Mouse (Mus musculus) CH12.LX (cell line): ENCODE data around the gene Csad. TPM values are rescaled to one million over a fixed set of nuclear protein-coding genes. Genes with fewer than 3 reads are reported as not detected.

Experiments
- DNase-seq: peaks from one replicate; pipeline ENCODE4 v3.0.0-alpha.2; 2013; ENCODE audit errors: extremely low read depth
- H3K27ac ChIP-seq: 2 replicates; pipeline ENCODE4 v1.5.1; 2012; ENCODE audit warnings: low read depth, mild to moderate bottlenecking, control low read depth, moderate library complexity; ENCODE audit not compliant: insufficient read depth
- H3K27me3 ChIP-seq: replicated peaks from 2 replicates; pipeline ENCODE3; 2012; ENCODE audit warnings: inconsistent platforms
- H3K36me3 ChIP-seq, 2 experiments: replicated peaks in 1 of 2; 2 replicates each; pipeline versions ENCODE3 to v1.6.1; 2012; ENCODE audit warnings: inconsistent platforms in 1 of 2, low read length in 1 of 2, mild to moderate bottlenecking in 1 of 2, mixed read lengths in 1 of 2, moderate library complexity in 1 of 2; ENCODE audit not compliant: control insufficient read depth in 1 of 2, insufficient read depth in 1 of 2
- H3K4me1 ChIP-seq, 2 experiments: 2 replicates each; pipeline ENCODE4 v1.6.1; 2012; ENCODE audit warnings: inconsistent platforms in 1 of 2, moderate library complexity in 1 of 2; ENCODE audit not compliant: insufficient read depth in 2 of 2, control insufficient read depth in 1 of 2
- H3K4me2 ChIP-seq: 2 replicates; pipeline ENCODE4 v1.6.1; 2012; ENCODE audit warnings: low read depth, mild to moderate bottlenecking, control low read depth; ENCODE audit not compliant: poor library complexity, insufficient read depth, severe bottlenecking
- H3K4me3 ChIP-seq, 3 experiments: fragments of 150-350 bp in 1 of 3; sonication (generic) in 1 of 3; replicated peaks in 1 of 3; 2 replicates each; pipeline versions ENCODE3 to v1.5.1; 2011 to 2012; ENCODE audit warnings: low read depth in 2 of 3, low read length in 2 of 3, mild to moderate bottlenecking in 2 of 3, moderate library complexity in 2 of 3, control low read depth in 1 of 3, improper control_type of control experiment in 1 of 3, inconsistent platforms in 1 of 3, mixed read lengths in 1 of 3; ENCODE audit not compliant: poor library complexity in 1 of 3
- H3K79me2 ChIP-seq: replicated peaks from 2 replicates; pipeline ENCODE4 v1.6.1; 2012; ENCODE audit warnings: mild to moderate bottlenecking, moderate library complexity; ENCODE audit not compliant: control insufficient read depth, poor library complexity, insufficient read depth, severe bottlenecking; ENCODE audit errors: extremely low read depth
- H3K9ac ChIP-seq: 2 replicates; pipeline ENCODE4 v1.6.1; 2012; ENCODE audit warnings: low read depth, mild to moderate bottlenecking, control low read depth, moderate library complexity; ENCODE audit not compliant: insufficient read depth
- H3K9me3 ChIP-seq: replicated peaks from 2 replicates; pipeline ENCODE3; 2012; ENCODE audit warnings: low read length, inconsistent platforms, mixed read lengths
- ETS1 ChIP-seq: conservative IDR thresholded peaks from 2 replicates; pipeline ENCODE4 v1.6.1; 2012; ENCODE audit warnings: low read depth, mild to moderate bottlenecking, inconsistent platforms, low read length, improper control_type of control experiment, moderate library complexity
- JUND ChIP-seq: conservative IDR thresholded peaks from 2 replicates; pipeline ENCODE4 v1.6.1; 2011; ENCODE audit warnings: low read depth, low read length, improper control_type of control experiment
- MAFK ChIP-seq: IDR thresholded peaks from 2 replicates; pipeline ENCODE4 v1.6.1; 2011; ENCODE audit warnings: low read length, improper control_type of control experiment; ENCODE audit not compliant: insufficient replicate concordance
- NELFE ChIP-seq: IDR thresholded peaks from 2 replicates; pipeline ENCODE4 v1.6.1; 2011; ENCODE audit warnings: low read depth, low read length, improper control_type of control experiment
- PAX5 ChIP-seq: IDR thresholded peaks from 2 replicates; pipeline ENCODE4 v1.6.1; 2012; ENCODE audit warnings: low read length, inconsistent platforms, mixed read lengths
- POLR2A ChIP-seq: IDR thresholded peaks from 2 replicates; pipeline ENCODE4 v1.6.1; 2011; ENCODE audit warnings: low read depth, mild to moderate bottlenecking, improper control_type of control experiment, low read length
- POLR2AphosphoS2 ChIP-seq: IDR thresholded peaks from 2 replicates; pipeline ENCODE4 v1.6.1; 2011; ENCODE audit warnings: low read depth, low read length, improper control_type of control experiment
- SIN3A ChIP-seq: IDR thresholded peaks from 2 replicates; pipeline ENCODE4 v1.6.1; 2012; ENCODE audit warnings: low read length, improper control_type of control experiment, inconsistent platforms
- SMC3 ChIP-seq: IDR thresholded peaks from 2 replicates; pipeline ENCODE4 v1.6.1; 2011; ENCODE audit warnings: low read depth, low read length, improper control_type of control experiment
- TCF12 ChIP-seq: IDR thresholded peaks from 2 replicates; pipeline ENCODE4 v1.6.1; 2014; ENCODE audit warnings: low read depth, mild to moderate bottlenecking, inconsistent platforms, low read length, improper control_type of control experiment
- USF1 ChIP-seq: IDR thresholded peaks from 2 replicates; pipeline ENCODE4 v1.6.1; 2014; ENCODE audit warnings: low read depth, mild to moderate bottlenecking, inconsistent platforms, low read length, improper control_type of control experiment
- USF2 ChIP-seq: conservative IDR thresholded peaks from 2 replicates; pipeline ENCODE4 v1.6.1; 2011; ENCODE audit warnings: low read depth, low read length, improper control_type of control experiment
- ZKSCAN1 ChIP-seq: IDR thresholded peaks from 2 replicates; pipeline ENCODE4 v1.6.1; 2012; ENCODE audit warnings: low read depth, inconsistent platforms, low read length, improper control_type of control experiment, borderline replicate concordance
- ZMIZ1 ChIP-seq: IDR thresholded peaks from 2 replicates; pipeline ENCODE4 v1.6.1; 2012; ENCODE audit warnings: low read depth, mild to moderate bottlenecking, inconsistent platforms, low read length, improper control_type of control experiment
- ZNF384 ChIP-seq: IDR thresholded peaks from 2 replicates; pipeline ENCODE4 v1.6.1; 2012; ENCODE audit warnings: low read depth, low read length, improper control_type of control experiment, inconsistent platforms
- dilution Hi-C: fragments of 300-500 bp; cut with MboI; formaldehyde crosslinking; loops from 2 replicates; pipeline ENCODE4 v1.14.3; 2020; ENCODE audit warnings: low sequenced_read_pairs; ENCODE audit not compliant: extremely low pct_unique_long_range_greater_than_20kb, extremely low pct_ligation_motif_present
- in situ Hi-C: fragments of 300-500 bp; cut with MboI; formaldehyde crosslinking; loops from 3 replicates; pipeline ENCODE4 v1.14.3; 2019; ENCODE audit warnings: low sequenced_read_pairs, low pct_ligation_motif_present, low pct_unique_long_range_greater_than_20kb, mixed read lengths
- polyA plus RNA-seq: library from polyadenylated mRNA; unstranded; fragments of >175 nt; gene quantifications from 2 replicates; pipeline ENCODE4 v1.2.1, GENCODE M21; 2012; ENCODE audit warnings: low read depth; ENCODE audit not compliant: insufficient read length
- total RNA-seq, 2 experiments: library from RNA; depleted of rRNA; stranded (reverse); fragments of 300-350 nt in 1 of 2; fragments of >200 nt in 1 of 2; gene quantifications; 2 replicates each; pipeline ENCODE4 v1.2.3; 2012 to 2014

Gene Csad
- total and polyA plus RNA-seq, 3 experiments: 3.7 to 4.7 (median 3.8) TPM

DNA sequence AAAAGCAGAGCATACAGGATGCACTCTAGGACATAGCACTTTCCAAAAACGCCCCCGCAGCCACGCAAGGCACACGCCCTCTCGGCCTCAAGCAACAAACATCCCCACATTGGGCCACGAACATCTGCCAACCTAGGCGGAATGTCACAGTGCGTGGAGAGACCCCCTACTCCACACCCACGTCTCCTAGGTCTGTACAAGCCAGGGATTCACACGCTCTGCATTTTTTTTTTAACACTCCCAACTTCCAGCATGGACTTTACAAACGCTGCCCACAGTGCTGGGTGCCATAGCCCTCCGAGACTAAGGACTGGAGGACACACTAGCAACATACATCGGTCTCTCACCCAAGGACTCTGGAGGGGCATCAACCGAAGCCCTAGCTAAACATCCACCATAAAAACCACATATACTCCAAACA is 40.9 kb upstream of the Csad start:
- Histone ChIP-seq H3K4me2 (no peak overlapping the region), H3K27ac (no peak overlapping the region), H3K9ac (no peak overlapping the region), H3K9me3 (no peaks in the 10 kb centered on the region), H3K27me3 (peaks cover 64% of the 10 kb centered on the region), H3K4me1 (peaks cover 5 to 27% of the 10 kb centered on the region in 2 experiments; a peak in 2 of 4 replicates), H3K36me3 (no peaks in the 10 kb centered on the region), H3K79me2 (no peaks in the 10 kb centered on the region), H3K4me3 (no peak overlapping the region)
- in situ Hi-C loops (no loop called here), dilution Hi-C loops (no loop called here)
- DNase-seq: no peak
- TF ChIP-seq USF1 (no peak), TCF12 (no peak), ZNF384 (no peak), ZKSCAN1 (no peak), NELFE (no peak)

DNA sequence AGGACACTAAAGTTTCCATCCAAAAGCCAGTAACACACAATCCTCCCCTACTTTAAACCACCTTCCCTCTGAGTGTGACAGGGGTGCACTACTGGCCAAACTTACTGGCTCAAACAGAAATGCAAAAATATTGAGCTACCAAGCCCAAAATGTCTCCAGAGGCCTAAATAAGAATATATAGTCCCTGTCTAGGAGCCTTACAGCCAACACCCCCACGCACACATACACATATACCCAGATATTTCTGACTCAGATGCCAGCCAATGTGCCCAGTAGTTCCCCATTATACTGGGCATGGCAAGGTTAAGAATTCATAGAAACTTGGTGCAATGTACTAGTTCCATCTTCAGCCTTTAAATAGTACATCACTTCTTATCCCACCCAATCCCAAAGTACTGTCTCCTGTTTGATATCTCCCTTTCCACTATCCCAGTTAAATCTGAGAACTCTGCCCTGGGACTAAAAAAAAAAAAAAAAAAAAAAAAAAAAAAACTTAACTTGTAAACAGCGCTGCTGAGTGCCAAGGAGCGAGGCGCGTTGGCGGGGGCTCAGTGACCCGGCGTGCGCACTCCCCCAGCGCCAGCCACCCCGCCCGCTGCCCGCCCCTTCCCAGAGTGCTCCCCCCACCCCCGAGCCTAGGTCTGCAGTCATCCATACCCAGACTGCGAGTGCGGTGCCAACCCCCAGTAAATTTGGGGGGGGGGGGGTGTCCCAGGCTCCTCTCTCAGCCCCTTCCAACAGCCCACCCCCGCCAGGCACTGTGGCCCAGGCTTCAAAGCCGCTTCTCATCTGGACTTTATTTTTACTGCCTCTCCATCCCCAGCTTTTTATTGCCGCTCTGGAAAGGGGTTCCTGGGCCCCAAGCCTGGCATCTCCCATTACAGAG is 40.0 kb upstream of the Csad start:
- peaks cover 60% of the 10 kb centered on the region for H3K27me3 ChIP-seq
- in situ Hi-C loops: no loop called here

More for the DNA sequence above, 40.0 kb upstream of the Csad start:
- Histone ChIP-seq H3K79me2 (no peaks in the 10 kb centered on the region), H3K4me1 (peaks cover 3 to 27% of the 10 kb centered on the region in 2 experiments; a peak in 2 of 4 replicates), H3K4me2 (no peak overlapping the region), H3K9ac (no peak overlapping the region), H3K9me3 (no peaks in the 10 kb centered on the region), H3K36me3 (no peaks in the 10 kb centered on the region)
- TF ChIP-seq USF1 (no peak), SIN3A (no peak), POLR2AphosphoS2 (no peak), POLR2A (no peak), NELFE (no peak), ZMIZ1 (no peak), USF2 (no peak), ZNF384 (no peak), ETS1 (no peak), MAFK (no peak), JUND (no peak), TCF12 (no peak), PAX5 (no peak), SMC3 (no peak)
- TF ChIP-seq, all 38 proteins: peak for 0
- dilution Hi-C loops: no loop called here
- DNase-seq: no peak
- no peak overlapping the region for H3K4me3 ChIP-seq
- no peak overlapping the region for H3K27ac ChIP-seq
